Mouse (Mus musculus) cerebellum, adult 9-10 months (tissue): ENCODE measurements at regions not wholly inside any gene's neighbourhood (a gene's known extent, or its start where the extent isn't known, plus 50 kb on each side); places are given as distances from the start of the nearest gene placed in this dataset.

Source experiments
- DNase-seq: peaks from one replicate; pipeline ENCODE4 v3.0.0; 2022

GRCm38 (mm10) chr4:95105424-95105823 lies 53.4 kb upstream of the Jun start:
- no peak for DNase-seq

DNA sequence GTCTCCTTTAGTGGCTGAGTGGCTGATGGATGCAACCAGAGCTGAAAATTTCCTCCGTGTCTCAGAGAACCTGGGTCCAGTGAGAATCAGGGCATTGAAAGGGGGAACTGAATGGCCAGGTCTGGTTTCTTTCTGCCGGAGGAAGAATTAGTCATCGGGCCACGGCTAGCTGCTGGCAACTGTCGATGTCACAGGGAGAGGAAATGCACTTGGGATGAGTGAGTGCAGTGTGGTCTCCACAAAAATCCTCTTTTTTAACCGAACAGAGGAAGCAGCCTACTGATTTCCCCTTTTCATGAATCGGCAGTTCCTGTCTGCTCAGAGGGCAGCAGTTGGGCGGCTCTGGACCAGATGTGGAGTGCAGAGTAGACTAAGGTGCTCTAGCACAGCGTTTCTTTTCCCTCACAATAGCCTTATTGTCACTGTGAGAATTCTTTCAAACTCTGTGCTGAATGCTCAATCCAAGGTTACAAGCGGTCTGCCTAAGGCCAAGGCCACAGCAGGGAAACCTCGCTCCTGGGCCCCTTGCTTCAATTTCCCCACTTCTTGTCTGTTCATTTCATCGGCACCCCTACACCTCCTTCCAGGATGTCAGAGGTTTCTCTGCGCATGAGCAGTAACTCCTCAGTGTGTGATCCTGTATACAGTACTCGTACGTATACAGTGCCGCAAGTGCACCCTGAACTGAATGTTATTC lies 54.1 kb upstream of the Jun start:
- no peak for DNase-seq

DNA sequence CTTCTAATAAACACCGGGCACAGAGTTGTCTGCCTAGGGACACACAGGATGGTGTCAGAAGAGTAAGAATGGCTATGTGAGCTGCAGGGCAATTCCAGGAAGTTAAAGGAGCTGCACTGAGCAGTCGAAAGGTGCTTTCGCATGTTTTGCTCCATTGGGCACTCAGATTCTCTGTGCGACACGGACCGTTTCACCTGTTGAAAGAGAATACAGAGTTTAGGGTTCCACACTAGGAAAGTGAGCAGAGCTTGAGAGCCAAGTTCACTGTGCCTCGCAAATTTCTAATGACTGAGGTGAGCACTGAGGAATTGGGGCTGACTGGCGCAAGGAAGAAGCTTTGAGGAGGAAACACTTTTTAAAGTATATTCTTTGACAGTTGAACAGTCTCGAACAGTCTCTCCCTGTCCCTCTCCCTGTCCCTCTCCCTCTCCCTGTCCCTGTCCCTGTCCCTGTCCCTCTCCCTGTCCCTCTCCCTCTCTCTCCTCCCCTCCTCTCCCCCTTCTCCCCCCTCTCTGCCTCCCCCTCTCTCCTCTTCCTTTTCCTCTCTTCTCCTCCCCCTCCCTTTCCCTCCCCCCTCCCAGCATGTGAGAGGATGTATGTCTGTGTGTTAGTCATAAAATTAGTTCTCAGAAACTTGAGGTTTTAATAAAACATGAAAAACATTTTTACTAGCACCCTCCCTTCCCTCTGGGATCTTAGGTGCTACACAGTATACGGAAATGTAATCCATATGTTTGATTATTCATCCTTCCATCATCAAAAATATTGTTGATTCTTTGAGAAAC lies 55.1 kb upstream of the Jun start:
- no peak for DNase-seq

- no peak for DNase-seq
Observed at GRCm38 (mm10) chr4:95108811-95109210, 56.8 kb upstream of the Jun start.

DNA sequence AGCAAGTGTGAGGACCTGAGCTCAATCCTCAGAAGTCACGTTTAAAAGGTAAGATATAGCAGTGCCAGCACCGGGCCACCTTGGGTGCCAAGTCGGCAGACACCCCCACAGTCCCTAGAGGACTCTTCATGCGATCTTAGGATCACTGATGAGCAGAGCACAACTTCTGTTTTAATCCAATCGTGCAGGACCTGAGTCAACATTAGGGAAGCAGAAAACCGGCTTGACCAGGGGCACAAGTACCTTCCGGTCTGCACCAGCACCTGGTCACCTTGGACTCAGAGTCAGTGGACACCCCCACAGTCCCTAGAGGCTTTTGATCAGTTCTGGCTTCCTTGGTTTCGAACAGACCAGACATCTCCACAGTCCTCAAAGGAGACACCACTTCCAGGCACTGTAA lies 58.8 kb upstream of the Jun start:
- DNase-seq, result no peak

GRCm38 (mm10) chr4:95117158-95117681 lies 65.2 kb upstream of the Jun start:
- DNase-seq, result no peak

GRCm38 (mm10) chr4:95120876-95121275 lies 68.9 kb upstream of the Jun start:
- DNase-seq, result no peak

DNA sequence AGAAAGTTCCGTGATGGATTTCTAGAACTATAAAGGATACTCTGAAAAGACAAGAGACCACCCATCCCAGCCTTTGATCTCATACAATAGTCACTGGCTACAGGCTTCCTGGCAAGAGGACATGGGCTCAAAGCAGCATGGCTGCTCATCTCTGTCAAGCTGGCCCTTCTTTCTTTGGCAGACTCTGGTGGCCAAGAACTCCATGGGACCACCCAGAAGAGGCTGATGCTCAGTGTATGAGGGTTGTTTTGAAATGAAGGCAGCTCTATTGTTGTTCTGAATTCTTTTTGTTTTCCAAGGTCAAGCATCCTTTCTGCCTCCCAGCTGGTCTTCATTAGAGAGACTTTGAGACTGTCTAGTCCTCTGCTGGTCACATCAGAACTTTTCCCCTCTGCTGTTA lies 73.3 kb upstream of the Jun start:
- no peak for DNase-seq

- DNase-seq, result no peak
Observed at GRCm38 (mm10) chr4:95127970-95128369, 75.9 kb upstream of the Jun start.

DNA sequence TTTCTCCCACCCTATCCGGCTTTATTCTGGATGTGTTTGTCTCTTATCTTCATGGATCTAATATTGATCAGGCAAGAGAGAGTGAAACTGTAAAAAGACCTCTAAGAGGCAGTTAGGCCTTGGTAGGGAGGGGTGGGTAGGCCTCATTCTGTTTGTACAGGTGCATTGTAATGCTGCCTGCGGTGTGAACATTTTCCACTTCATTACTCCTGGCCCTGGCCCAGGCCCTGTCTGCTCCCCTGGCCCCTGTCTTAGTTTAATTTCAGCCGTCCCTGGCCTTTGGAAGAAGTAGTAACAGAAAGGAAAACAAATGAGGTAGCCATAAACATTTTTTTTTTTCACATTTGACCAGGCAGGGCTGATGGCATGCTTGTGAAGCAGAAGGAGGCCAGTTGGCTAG lies 81.8 kb upstream of the Jun start:
- no peak for DNase-seq

DNA sequence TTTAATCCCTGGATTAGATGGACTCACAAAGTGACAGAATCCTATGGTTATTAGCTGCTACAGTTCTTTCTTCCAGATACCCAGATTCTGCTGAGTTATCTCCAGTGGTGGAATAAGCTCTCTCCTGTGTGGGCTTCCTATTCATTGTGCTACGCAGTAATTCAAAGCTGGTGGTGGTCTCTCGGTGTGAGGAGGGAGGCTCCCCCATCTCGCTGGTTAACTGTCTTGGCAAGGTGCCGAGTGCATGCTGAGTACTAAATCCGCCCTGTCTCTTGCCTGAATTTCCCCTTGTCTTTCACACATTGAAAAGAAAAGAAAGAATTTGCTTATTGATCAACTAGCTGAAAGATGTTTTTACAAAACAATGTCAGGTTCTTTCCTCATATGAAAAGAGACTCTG lies 82.6 kb upstream of the Jun start:
- no peak for DNase-seq

GRCm38 (mm10) chr4:95137413-95138143 lies 85.6 kb upstream of the Jun start:
- DNase-seq, result no peak

GRCm38 (mm10) chr4:95138676-95139075 lies 86.7 kb upstream of the Jun start:
- no peak for DNase-seq

- DNase-seq, result no peak
Observed at GRCm38 (mm10) chr4:95141253-95141652, 89.2 kb upstream of the Jun start.

GRCm38 (mm10) chr4:95143130-95143529 lies 91.1 kb upstream of the Jun start:
- DNase-seq, result no peak

GRCm38 (mm10) chr4:95143668-95144067 lies 91.6 kb upstream of the Jun start:
- no peak for DNase-seq

DNA sequence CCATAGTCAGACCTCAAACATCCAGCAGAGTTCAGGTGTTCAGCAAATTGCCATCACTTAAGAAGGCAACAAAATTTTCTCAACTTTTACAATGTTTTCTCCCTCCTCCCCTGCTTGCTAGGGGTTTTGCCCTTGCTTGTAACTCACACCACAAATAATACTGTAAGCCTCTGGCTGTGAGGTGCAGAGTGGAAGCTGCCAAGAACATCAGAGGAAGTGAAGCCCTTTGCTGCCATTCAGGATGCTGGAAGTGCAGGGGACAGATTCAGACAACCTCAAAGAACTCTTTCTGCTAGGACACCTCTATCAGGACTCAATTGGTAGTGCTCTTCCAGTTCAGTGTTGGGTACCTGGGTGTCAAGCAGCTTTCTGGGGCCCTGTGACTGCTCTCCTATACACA lies 92.4 kb upstream of the Jun start:
- no peak for DNase-seq

DNA sequence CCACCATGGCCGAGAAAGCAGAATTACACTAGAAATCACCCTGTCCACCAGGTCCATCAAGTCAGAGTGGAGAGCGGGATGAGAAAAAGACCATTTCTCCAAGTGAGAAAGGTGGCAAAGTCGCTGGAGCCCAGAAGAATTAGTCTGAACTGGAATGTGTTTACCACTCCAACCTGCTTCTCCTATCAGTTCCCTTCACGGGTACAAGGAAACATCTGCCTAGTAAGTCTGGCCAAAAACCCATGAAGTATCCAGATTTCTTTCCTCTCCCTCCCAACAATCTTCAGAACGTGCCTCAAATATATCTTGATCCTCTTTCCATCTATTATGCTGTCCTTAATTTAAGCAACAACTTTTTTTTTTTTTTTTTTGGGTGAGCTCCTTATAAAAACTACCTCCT lies 94.2 kb upstream of the Jun start:
- no peak for DNase-seq

GRCm38 (mm10) chr4:95148665-95149064 lies 96.6 kb upstream of the Jun start:
- no peak for DNase-seq

- no peak for DNase-seq
Observed at GRCm38 (mm10) chr4:95151678-95152077, 99.7 kb upstream of the Jun start.

GRCm38 (mm10) chr4:95152431-95153115 lies 100.6 kb upstream of the Jun start:
- no peak for DNase-seq

DNA sequence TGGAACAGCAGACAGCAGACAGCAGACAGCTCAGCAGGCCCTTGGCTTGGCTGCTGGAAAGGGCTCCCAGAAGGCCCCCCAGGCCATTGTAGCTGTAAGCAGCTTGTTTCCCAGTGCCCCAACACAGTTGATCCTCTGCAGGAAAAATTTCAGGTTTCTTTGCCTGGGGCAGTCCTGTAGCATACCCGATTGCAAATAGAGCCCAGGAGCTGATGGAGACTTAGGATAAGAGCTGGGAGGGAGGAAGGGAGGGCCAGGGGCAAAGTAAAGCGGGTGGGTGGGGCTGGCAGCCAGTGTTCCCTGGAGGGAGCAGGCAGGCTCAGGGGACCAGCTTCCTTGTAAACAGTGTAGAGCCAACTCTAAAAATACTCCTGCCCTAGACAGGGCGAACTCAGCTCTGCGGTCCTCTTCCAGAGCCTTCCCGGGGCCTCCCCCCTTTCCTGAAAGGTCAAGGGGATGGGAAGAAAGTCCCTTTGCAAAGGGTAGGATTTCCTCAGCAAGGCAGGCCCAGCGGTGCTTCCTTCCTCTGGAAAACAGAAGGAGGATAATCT lies 101.8 kb upstream of the Jun start:
- DNase-seq, result no peak

DNA sequence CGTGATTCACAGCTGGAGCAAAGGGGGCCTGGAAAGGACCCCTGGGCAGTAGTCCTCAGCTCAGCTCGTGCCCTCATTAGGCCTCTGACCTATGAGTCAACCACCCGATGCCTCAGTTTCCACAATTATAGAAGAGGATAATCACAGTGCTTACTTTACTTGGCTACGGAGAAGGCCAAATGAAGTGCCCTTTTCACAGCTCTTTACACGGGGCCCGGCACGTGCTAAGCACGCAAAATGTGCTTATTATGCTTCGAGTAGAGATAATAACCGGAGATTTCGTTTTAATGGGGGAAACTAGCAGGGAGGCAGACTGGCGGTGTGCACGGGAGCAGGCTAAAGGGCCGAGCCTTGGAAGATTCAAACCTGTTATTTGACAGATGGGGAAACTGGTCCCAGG lies 102.4 kb upstream of the Jun start:
- DNase-seq, result no peak
